Mouse (Mus musculus) small intestine, adult 10 weeks (tissue): Measurements from ENCODE around the gene Gm45194. TPM values are rescaled to one million over a fixed set of nuclear protein-coding genes. Genes with fewer than 3 reads are reported as not detected.

ENCODE experiments used
- polyA plus RNA-seq: library from polyadenylated mRNA; stranded (reverse); fragments of 350-450 nt; fragmentation: Illumina TruSeq; extraction: RNeasy Lipid Tissue Mini Kit (QIAGEN cat#74804); gene quantifications from one replicate; pipeline ENCODE4 v1.2.3, GENCODE M21; 2014; ENCODE audit warnings: low replicate concordance

Gm45194 gene
- not detected for polyA plus RNA-seq

GRCm38 (mm10) chrX:111891089-111891488, at the start of gene Gm45194:
Gene Gm45194, plus strand, starts transcription at chrX:111891389.

GRCm38 (mm10) chrX:112010707-112011106, 119.5 kb downstream of the Gm45194 start, which contains the start of gene Tex16:
Gene Tex16, plus strand, starts transcription at chrX:112011007.

DNA sequence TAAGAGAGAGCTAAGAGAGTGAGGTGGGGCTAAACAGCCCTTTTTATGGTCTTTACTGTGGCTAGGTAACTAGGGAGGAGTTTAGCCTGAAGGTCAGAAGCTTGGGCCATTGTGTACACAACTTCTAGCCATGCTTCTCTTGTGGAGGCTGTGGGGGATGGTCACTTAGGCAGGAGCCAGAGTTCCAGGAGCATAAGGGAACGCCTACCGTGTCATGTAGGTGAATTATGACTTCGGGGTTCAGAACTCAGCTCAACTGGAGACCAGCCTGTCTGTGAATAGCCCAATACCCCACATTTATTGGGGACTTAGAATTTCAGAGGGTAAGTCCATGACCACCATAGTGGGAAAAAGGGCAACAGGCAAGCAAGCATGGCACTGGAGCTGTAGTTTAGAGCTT, 347.6 kb downstream of the Gm45194 start, which contains the start of gene 4933403O08Rik:
Gene 4933403O08Rik, plus strand, starts transcription at position 301 of the 400 bp plus-strand sequence.

Other genes with a start within 250 kb of the Gm45194 start
- gene Hdx, start 194.3 kb upstream of the Gm45194 start, polyA plus RNA-seq: 0.59 TPM
- gene Tex16, start 119.6 kb downstream of the Gm45194 start, polyA plus RNA-seq: not detected